Mouse (Mus musculus): ENCODE results near the gene Slc12a7. TPM values are rescaled to one million over a fixed set of nuclear protein-coding genes. Genes with fewer than 3 reads are reported as not detected.

Gene Slc12a7
- 43.4 and 53.4 TPM in 2 replicates for polyA plus RNA-seq (2016; fragmentation: Nextera tagmentation; extraction: Ambion mirVana)

DNA sequence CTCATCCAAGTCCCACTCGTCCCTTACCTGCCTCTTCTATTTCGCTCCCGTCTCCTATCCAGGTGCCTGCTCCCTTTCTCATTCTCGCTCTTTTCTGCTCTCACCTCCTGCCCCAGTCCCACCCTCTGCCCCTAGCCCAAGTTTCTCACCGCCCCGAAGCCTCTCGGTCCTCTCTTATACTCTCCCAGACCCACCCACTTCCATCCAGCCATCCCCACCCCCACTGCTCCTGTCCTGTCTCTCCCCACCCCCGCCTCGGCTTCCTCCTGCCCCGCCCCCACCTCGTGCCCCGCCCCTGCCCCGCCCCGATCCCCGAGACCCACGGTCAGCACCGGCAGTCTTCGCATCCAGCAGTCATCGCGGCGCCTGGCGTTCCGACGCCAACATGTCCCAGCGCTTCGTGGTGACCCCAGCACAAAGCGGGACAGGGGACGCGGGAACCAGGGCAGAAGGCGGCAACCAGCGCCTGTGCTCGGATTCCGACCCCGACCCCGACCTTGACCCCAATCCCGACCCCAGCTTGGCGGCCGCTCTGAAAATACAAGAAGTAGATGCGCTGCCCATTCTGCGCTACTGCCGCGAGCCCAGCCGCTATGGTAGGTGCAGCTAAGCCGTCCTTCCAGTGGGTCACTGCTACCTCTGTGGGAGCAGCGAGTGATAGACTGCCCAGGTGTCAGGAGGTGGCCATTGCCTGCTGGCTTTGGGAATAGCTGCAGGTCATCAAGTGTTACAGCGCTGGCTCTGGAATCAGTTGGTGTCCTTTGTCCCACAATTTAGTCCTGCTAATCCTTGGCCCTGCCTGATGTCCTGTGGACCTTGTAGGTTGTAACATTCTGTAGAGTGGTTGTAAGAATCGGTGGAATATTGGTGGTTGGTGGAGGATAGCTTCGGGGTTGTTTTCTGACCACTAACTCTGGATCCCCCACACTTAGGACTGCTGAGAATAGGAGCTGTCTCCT, at the start of gene Slc12a7:
TSS of gene Slc12a7 (plus strand) at position 353 of the 959 bp plus-strand sequence.
- Histone ChIP-seq H3K36me3 (no peaks in the 10 kb centered on the region), H3K9me3 (no peaks in the 10 kb centered on the region), H3K4me3 (peak within 1 kb of the TSS; percentile 55), H3K27me3 (ENCODE audit: insufficient read depth, poor library complexity, severe bottlenecking) (peaks cover 52% of the 10 kb centered on the region), H3K27ac (peak within 1 kb of the TSS; percentile 72), H3K4me1 (replicated peaks) (peaks cover 15% of the 10 kb centered on the region)
- DNase-seq (ENCODE audit: low spot score), result peak; percentile 65
- 5% methylated on average over 48 of the region's 48 CpGs for WGBS

DNA sequence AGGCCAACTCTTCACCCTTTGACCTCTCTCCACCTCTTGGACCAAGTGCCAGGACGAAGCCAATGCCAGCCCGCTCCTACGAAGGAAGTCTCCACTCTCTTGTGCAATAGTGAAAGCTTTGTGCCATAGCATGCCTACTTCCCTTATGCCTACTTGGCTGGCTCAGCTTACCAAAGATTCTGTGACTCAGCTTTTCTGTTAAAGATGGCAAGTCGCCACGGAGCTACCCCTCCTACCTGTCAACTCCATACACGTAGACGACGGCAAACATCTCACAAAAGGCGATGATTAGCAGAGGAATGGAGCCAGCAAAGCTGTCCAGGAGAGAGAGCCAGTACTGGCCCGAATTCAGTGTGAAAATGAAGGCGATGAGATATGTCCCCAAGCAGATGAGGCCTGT, 49.2 kb upstream of the Slc12a7 start:
- no peaks in the 10 kb centered on the region for H3K27me3 ChIP-seq (ENCODE audit: insufficient read depth, poor library complexity, severe bottlenecking)
- no peak overlapping the region for H3K4me3 ChIP-seq
- whole genome bisulfite sequencing, result 86% methylated on average over 11 of the region's 11 CpGs
- no peaks in the 10 kb centered on the region for H3K9me3 ChIP-seq
- no peak overlapping the region for H3K27ac ChIP-seq
- H3K36me3 ChIP-seq, result no peaks in the 10 kb centered on the region
- H3K4me1 ChIP-seq (replicated peaks), result no peaks in the 10 kb centered on the region
- DNase-seq (ENCODE audit: low spot score), result no peak

DNA sequence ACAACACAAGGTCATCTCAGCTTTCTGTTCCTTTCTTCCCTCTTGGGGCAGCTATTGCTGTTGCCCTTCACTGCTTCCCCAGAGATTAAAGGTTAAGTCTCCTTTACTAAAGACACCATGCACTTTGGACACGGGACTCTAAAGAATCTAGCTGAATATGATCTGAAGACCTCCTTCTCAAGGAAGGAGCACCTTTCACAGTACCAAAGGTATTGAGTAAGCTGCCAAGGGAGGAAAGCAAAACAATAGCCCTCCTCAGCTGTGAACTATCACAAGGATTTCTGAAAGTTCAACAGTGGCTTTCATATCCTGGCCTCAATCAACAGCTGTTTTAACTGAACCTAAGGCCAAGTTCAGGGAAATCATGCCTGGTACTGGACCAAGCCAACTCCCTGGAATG, 48.5 kb upstream of the Slc12a7 start:
- H3K4me1 ChIP-seq (replicated peaks), result no peaks in the 10 kb centered on the region
- DNase-seq (ENCODE audit: low spot score), result no peak
- no peak overlapping the region for H3K4me3 ChIP-seq
- no peaks in the 10 kb centered on the region for H3K36me3 ChIP-seq
- no peak overlapping the region for H3K27ac ChIP-seq
- no peaks in the 10 kb centered on the region for H3K27me3 ChIP-seq (ENCODE audit: insufficient read depth, poor library complexity, severe bottlenecking)
- no peaks in the 10 kb centered on the region for H3K9me3 ChIP-seq
- WGBS, result 82% methylated on average over 1 of the region's 1 CpGs

DNA sequence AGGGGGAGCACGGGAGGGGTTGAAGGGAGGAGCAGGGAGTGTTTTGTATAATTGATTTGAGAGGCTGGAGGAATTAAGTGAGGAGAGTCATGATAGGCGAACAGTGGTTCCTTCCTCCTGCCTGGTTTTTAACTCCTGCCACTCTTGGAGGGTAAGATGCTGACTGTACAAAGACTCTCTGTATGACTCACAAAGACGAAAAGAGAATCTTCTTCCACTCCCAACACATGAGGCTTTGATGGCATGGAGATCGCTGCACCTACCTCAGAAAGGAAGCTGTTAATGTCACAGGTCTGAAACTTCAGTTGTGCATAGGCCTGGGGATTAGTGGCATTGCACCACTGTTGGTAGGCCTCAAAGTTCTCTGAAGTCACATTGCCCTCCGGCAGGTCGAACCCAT, 47.4 kb upstream of the Slc12a7 start:
- Histone ChIP-seq H3K27ac (no peak overlapping the region), H3K36me3 (no peaks in the 10 kb centered on the region), H3K4me1 (replicated peaks) (no peaks in the 10 kb centered on the region), H3K4me3 (no peak overlapping the region), H3K9me3 (no peaks in the 10 kb centered on the region), H3K27me3 (ENCODE audit: insufficient read depth, poor library complexity, severe bottlenecking) (no peaks in the 10 kb centered on the region)
- 83% methylated on average over 6 of the region's 6 CpGs for WGBS
- DNase-seq (ENCODE audit: low spot score), result no peak

DNA sequence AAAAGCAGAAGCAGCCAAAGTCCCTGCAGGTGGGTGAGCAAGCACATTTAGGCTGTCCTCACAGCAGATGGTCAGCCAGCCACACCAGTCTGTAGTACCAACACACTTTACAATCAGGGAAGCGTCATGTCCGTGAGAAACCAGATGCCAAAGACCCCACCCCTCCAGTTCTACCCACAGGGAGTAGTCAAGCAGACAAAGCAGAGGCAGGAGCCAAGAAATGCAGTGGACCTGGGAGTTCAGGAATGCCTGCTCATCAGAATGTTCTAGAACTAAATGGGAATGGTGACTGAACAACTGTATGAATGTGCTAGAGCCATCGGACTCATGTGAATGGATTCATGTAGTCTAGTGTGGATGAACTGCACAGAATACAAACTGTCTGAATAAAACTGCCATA, 45.3 kb upstream of the Slc12a7 start:
- 0 out of 2 replicates have a peak, but pooled peaks cover 2% of the 10 kb centered on the region for H3K4me1 ChIP-seq (replicated peaks)
- no peak overlapping the region for H3K27ac ChIP-seq
- no peak overlapping the region for H3K4me3 ChIP-seq
- no peaks in the 10 kb centered on the region for H3K36me3 ChIP-seq
- DNase-seq (ENCODE audit: low spot score), result no peak
- no peaks in the 10 kb centered on the region for H3K27me3 ChIP-seq (ENCODE audit: insufficient read depth, poor library complexity, severe bottlenecking)
- 77% methylated on average over 3 of the region's 3 CpGs for WGBS
- H3K9me3 ChIP-seq, result no peaks in the 10 kb centered on the region

DNA sequence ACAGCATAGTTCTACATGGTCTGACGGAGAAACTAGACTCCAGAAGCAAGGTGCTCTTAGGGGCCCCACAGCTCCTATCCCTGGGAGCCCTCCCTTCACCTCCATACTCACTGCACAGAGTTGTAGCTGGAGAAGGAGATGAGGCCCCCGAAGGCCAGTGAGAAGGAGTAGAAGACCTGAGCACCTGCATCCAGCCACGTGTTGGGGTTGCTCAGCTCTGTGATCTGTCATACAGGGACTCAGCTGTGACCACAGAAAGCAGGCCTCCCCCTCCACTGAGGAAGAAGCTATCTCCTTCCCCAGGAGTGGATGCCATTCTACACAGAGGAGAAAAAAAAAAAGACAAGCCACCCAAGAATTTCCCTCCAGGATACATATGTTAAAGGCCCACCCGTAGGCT, 44.0 kb upstream of the Slc12a7 start:
- WGBS, result 82% methylated on average over 4 of the region's 4 CpGs

DNA sequence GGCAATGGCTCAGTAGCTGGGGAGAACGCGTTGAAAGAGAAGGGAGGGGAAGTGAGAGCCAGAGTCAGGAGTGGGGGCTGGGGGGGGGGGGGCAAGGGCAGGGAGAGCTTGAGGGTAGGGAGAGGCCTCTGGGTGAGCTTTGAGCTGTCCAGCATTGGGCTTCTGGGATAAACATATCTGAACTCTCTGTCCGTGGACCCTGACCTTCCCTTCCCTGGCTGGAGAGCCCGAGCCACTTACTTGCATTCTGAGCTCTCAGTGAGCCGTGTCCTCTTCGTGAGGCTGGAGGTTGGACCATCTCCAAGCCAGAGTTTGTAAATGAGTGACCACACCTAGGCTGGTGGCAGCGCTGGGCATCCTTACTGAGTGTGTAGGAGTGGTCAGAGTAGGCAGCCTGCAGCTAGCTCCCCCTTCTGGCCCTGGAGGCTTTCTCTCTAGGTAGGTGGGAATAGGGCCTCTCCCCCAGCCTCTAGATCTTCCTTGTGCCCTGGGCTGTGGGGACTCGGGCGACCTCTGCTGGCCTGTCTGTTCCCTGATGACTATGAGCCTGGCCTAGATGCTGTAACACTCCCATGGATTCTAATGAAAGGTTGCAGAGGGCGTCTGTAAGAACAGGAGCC, 40.5 kb upstream of the Slc12a7 start:
- Histone ChIP-seq H3K27me3 (ENCODE audit: insufficient read depth, poor library complexity, severe bottlenecking) (no peaks in the 10 kb centered on the region), H3K27ac (no peak overlapping the region), H3K9me3 (no peaks in the 10 kb centered on the region), H3K4me1 (replicated peaks) (0 out of 2 replicates have a peak, but pooled peaks cover 2% of the 10 kb centered on the region), H3K4me3 (no peak overlapping the region), H3K36me3 (no peaks in the 10 kb centered on the region)
- DNase-seq (ENCODE audit: low spot score), result peak; percentile 78
- 29% methylated on average over 10 of the region's 10 CpGs for WGBS

More for the DNA sequence above, 44.0 kb upstream of the Slc12a7 start:
- Histone ChIP-seq H3K9me3 (no peaks in the 10 kb centered on the region), H3K4me3 (no peak overlapping the region), H3K27me3 (ENCODE audit: insufficient read depth, poor library complexity, severe bottlenecking) (no peaks in the 10 kb centered on the region), H3K4me1 (replicated peaks) (0 out of 2 replicates have a peak, but pooled peaks cover 2% of the 10 kb centered on the region), H3K27ac (no peak overlapping the region), H3K36me3 (no peaks in the 10 kb centered on the region)
- no peak for DNase-seq (ENCODE audit: low spot score)

DNA sequence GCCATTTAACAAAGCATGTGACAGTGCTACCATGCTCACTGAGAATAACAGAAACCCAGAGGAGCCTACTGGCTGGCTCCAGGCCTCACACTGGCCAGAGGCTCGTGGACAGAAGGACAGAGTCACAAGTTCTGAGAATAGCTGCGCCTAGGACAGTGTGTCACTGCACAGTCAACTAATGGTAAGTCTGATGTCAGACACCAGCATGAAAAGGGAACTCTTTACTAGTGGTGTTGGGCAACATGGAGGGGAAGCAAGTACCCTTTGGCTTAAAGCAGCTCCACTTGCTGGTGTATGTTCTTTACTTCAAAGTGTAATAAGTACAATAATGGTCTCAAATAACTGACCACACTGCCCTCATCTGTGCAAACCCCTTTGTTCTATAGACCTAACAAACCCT, 39.6 kb upstream of the Slc12a7 start:
- H3K36me3 ChIP-seq, result no peaks in the 10 kb centered on the region
- WGBS, result 66% methylated on average over 2 of the region's 2 CpGs
- H3K27ac ChIP-seq, result no peak overlapping the region
- H3K27me3 ChIP-seq (ENCODE audit: insufficient read depth, poor library complexity, severe bottlenecking), result no peaks in the 10 kb centered on the region
- no peak for DNase-seq (ENCODE audit: low spot score)
- no peaks in the 10 kb centered on the region for H3K9me3 ChIP-seq
- H3K4me3 ChIP-seq, result no peak overlapping the region
- 0 out of 2 replicates have a peak, but pooled peaks cover 2% of the 10 kb centered on the region for H3K4me1 ChIP-seq (replicated peaks)

DNA sequence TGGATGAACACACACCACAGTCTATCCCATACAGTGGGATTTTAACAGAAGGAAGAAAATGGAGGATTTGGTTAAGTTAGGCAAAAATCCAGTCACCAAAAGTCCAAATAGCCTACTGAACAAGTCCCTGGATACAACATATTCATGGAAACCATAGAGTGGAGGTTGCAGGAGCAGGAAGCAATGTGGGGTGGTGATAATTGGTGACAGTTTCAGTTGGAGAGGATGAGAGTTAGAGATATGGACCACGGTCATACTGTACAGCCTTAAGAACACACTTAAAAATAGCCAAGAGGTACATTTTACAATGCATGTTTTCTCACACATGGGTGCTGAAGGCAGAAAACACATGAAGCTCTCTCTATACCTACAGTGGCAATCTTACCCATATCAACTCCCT, 37.9 kb upstream of the Slc12a7 start:
- WGBS, result 85% methylated on average over 1 of the region's 1 CpGs
- Histone ChIP-seq H3K27me3 (ENCODE audit: insufficient read depth, poor library complexity, severe bottlenecking) (no peaks in the 10 kb centered on the region), H3K4me3 (no peak overlapping the region), H3K36me3 (no peaks in the 10 kb centered on the region), H3K4me1 (replicated peaks) (0 out of 2 replicates have a peak, but pooled peaks cover 2% of the 10 kb centered on the region), H3K27ac (no peak overlapping the region), H3K9me3 (no peaks in the 10 kb centered on the region)
- no peak for DNase-seq (ENCODE audit: low spot score)

DNA sequence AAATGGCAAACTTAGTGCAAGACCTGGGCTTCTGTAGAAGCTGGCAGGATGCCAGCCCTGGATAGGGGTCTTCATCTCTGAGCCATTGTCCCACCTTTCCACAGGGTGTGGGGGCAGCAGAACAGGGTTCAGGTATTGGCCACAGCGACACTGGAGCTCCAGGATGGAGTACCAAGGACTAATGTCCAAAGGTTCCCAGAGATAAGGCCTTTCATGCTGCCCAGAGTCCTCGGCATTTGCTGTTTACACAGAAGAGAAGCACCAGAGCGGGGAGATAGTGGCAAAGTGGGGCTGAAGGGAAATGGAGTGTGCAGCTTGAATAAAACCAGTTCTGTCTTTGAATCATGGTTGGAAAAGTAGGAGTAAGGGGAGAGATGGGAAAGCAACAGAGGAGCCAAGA, 36.4 kb upstream of the Slc12a7 start:
- H3K27me3 ChIP-seq (ENCODE audit: insufficient read depth, poor library complexity, severe bottlenecking), result no peaks in the 10 kb centered on the region
- 85% methylated on average over 3 of the region's 3 CpGs for WGBS
- H3K36me3 ChIP-seq, result no peaks in the 10 kb centered on the region
- H3K27ac ChIP-seq, result no peak overlapping the region
- H3K4me1 ChIP-seq (replicated peaks), result 0 out of 2 replicates have a peak, but pooled peaks cover 2% of the 10 kb centered on the region
- no peaks in the 10 kb centered on the region for H3K9me3 ChIP-seq
- no peak overlapping the region for H3K4me3 ChIP-seq
- no peak for DNase-seq (ENCODE audit: low spot score)

DNA sequence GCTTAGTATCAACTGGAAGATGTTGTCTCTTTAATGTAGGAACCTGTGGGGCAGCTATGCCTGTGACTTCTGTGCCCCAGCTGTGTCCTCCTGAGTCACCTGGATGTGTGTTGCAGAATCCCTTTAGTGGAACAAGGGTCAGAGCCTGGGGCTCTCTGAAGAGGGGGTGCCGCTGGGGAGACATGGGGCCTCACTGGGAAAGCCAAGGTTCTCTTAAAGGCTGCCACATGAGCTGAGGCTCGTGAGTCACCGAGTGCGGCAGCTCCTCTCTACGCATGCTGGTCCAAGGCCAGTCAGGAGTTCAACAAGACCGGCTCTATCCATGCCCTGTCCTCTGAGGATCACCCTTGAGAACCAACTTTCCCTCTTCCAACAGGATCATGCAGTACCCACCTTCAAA, 33.2 kb upstream of the Slc12a7 start:
- no peaks in the 10 kb centered on the region for H3K27me3 ChIP-seq (ENCODE audit: insufficient read depth, poor library complexity, severe bottlenecking)
- no peak overlapping the region for H3K4me3 ChIP-seq
- 92% methylated on average over 6 of the region's 6 CpGs for WGBS
- H3K36me3 ChIP-seq, result no peaks in the 10 kb centered on the region
- H3K4me1 ChIP-seq (replicated peaks), result no peaks in the 10 kb centered on the region
- no peak overlapping the region for H3K27ac ChIP-seq
- DNase-seq (ENCODE audit: low spot score), result no peak
- H3K9me3 ChIP-seq, result no peaks in the 10 kb centered on the region

DNA sequence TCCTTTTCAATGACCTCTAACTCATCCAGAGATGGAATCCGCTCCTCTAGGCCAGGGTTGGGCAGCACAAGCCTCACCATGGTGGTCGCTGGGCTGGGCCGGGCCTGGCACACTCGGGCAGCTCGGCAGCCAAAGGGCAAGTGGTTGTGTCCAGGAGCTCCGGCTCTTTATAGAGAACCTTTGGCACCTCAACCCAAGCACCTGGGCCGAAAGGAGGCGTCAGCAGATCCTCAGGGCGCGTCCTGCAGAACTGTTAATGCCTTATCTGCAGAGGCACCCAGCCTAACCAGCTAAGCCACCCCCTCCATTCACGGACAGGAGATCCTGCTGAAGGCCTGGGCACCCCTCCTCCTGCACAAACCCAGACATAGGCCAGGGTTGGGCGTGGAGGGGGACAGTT, 32.3 kb upstream of the Slc12a7 start:
- Histone ChIP-seq H3K9me3 (no peaks in the 10 kb centered on the region), H3K36me3 (no peaks in the 10 kb centered on the region), H3K4me1 (replicated peaks) (no peaks in the 10 kb centered on the region), H3K27me3 (ENCODE audit: insufficient read depth, poor library complexity, severe bottlenecking) (no peaks in the 10 kb centered on the region), H3K4me3 (no peak overlapping the region), H3K27ac (no peak overlapping the region)
- whole genome bisulfite sequencing, result 92% methylated on average over 12 of the region's 12 CpGs
- DNase-seq (ENCODE audit: low spot score), result no peak

Measured in hindbrain, embryonic 10.5 days (tissue).